Mouse (Mus musculus) mouse embryonic stem cell (cell line): ENCODE results near the gene Mmp8.

Experiments used
- in situ Hi-C, 2 experiments: fragments of 300-500 bp; cut with MboI; formaldehyde crosslinking; loops; 1 replicate in 1 of 2; 3 replicates in 1 of 2; pipeline ENCODE4 v1.14.3; 2019 to 2020; ENCODE audit warnings: low sequenced_read_pairs in 2 of 2, low pct_unique_long_range_greater_than_20kb in 1 of 2, mixed read lengths in 1 of 2; ENCODE audit not compliant: unreplicated experiment in 1 of 2

Gene Mmp8

GRCm38 (mm10) chr9:7558221-7559017 lies at the start of gene Mmp8:
Mmp8 (plus strand) TSS chr9:7558456.
- in situ Hi-C loops = no loop called here

- in situ Hi-C loops = no loop called here
Observed at GRCm38 (mm10) chr9:7509619-7510233, 48.5 kb upstream of the Mmp8 start.

GRCm38 (mm10) chr9:7517944-7518571 lies 40.2 kb upstream of the Mmp8 start:
- in situ Hi-C loops = no loop called here

- in situ Hi-C loops = no loop called here
Observed at GRCm38 (mm10) chr9:7526255-7526940, 31.9 kb upstream of the Mmp8 start.

DNA sequence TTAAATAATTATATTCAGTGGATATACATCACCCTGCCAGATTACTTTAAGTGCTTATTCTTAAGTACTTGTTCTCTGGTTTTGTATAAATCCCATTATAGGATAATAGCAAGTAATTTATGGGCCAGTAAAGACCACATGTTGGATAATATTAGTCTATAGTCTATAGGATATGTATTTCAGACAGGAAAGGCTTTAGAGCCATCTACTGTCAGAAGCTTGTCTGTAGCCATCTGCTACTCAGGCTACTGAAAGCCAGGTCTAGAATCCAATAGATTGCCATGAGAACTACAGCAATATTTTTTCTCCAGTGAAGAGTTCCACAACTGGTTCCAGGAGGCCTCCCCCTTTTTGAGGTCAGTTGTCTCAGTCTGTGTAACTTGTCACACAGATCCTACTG lies 15.5 kb upstream of the Mmp8 start:
- in situ Hi-C loops = no loop called here

- in situ Hi-C loops = no loop called here
Observed at GRCm38 (mm10) chr9:7544923-7545457, 13.3 kb upstream of the Mmp8 start.

GRCm38 (mm10) chr9:7545471-7545870 lies 12.8 kb upstream of the Mmp8 start:
- in situ Hi-C loops = no loop called here

- in situ Hi-C loops = no loop called here
Observed at GRCm38 (mm10) chr9:7545920-7546319, 12.3 kb upstream of the Mmp8 start.

DNA sequence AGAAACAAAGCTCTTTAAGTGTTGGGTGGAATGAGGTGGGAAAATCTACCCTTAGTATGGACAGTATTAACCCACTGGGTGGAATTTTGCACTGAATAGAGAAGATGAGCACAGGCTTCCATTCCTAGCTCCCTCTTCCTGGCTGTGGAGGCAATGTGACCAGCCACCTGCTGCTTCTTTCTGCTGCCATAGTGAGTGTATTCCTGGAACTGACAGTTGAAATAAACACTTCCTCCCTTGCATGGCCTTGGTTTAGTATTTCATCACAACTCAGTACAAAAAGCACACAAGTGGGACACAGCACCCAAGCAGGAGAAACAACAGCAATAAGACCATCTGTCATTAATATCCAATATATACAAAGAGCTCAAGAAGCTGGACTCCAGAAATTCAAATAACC lies 6.3 kb upstream of the Mmp8 start:
- in situ Hi-C loops = no loop called here

DNA sequence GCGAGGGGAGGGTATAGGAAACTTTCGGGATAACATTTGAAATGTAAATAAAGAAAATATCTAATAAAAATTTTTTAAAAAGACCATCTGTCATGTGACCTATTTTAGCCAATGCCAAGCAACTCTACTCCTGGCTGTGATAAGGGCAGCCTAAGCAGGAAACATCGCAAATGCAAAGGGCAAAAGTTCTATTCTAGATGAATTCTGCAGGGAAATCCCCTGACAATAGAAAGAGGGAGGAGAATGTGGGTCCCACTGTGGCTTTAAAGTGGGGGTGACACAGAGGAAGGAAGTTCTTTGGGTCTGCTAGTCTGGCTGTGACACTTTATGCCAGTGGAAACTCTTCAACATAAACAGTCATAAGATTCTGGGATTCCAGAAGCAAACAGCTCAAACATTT lies 4.7 kb upstream of the Mmp8 start:
- in situ Hi-C loops = no loop called here

DNA sequence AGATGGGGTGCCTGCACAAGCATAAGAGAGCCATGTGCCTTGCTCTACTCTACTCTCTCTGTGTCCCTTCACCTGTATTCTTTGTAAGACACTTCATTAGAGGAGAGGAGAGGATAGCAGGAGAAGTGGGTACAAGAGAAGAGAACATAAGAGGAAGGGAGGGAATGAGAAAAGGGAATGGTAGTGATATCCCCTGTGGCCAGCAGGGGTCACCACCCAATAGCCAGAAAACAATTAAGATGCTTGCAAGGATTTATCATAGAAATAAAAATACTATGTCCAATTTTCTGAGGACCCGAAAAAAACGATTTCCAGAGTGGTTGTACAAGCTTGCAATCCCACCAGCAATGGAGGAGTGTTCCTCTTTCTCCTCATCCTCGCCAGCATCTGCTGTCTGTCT lies 3.9 kb upstream of the Mmp8 start:
- in situ Hi-C loops = no loop called here

DNA sequence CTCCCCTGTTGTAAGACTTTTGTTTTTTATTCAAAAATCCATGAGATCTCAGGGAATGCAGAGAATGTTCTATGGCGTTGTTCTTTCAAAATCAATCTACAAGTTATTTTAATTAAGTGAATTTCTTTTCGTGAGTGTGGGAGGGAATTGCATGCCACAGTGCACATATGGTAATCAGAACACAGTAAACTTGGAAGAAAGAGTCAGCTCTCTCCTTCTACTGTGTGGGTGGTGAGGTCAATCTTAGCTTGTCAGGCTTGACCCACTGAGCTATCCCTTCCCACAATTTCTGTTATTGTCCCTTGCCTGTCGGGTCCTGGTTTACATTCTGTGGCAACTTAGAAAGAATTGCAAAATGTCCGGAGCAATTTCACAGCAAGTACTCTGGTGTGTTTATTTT lies 1.8 kb downstream of the Mmp8 start:
- in situ Hi-C loops = no loop called here

DNA sequence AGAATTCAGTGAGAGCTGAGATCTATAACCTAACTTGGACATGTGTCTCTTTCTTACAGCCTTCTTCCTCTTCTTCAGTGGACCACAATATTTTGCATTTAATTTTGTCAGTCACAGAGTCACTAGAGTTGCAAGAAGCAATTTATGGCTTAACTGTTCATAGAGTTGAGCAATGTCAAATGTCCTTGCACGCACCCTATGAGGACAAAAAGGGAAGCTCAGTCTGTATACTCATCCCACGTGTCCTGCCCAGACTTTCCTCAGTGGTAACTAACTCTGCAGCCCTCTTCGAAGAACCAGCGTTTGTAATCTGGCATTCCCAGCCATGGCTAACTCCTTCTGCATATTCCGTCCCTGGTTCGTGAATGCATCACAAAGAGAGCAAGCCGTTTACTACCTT lies 9.1 kb downstream of the Mmp8 start:
- in situ Hi-C loops = no loop called here

GRCm38 (mm10) chr9:7567923-7568322 lies 9.7 kb downstream of the Mmp8 start:
- in situ Hi-C loops = no loop called here

- in situ Hi-C loops = no loop called here
Observed at GRCm38 (mm10) chr9:7570485-7570884, 12.2 kb downstream of the Mmp8 start.

DNA sequence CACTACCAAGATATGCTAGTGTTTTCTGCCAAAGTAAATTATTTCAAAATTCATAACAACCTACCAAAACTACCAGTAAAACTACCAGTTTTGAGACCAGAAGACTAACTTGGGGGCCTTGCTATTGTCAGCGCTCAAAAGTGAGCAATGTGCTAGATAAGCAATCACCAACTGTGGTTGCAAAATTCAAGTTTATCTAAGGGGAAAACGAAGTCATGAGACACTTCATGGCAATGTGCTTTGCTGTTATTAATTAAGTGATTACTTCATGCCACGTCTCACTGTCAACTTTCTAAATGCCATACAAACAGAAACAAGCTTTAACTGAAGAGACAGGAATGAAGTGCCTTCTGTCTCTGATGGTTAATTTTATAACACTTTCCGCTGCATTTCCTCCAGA lies 12.9 kb downstream of the Mmp8 start, which contains the start of gene Mmp27:
Mmp27 (plus strand) TSS at position 235 of the 400 bp plus-strand sequence.
- in situ Hi-C loops = no loop called here

GRCm38 (mm10) chr9:7572188-7572587 lies 13.9 kb downstream of the Mmp8 start:
- in situ Hi-C loops = no loop called here

GRCm38 (mm10) chr9:7572663-7573308 lies 14.5 kb downstream of the Mmp8 start:
- in situ Hi-C loops = no loop called here
